Mouse (Mus musculus) stomach, postnatal 0 days (tissue): ENCODE data around the gene Dcbld1. TPM values are rescaled to one million over a fixed set of nuclear protein-coding genes. Genes with fewer than 3 reads are reported as not detected.
A peak's percentile ranks its signal among the peaks of the same experiment; 100 is the strongest.

ENCODE experiments used
- ATAC-seq: fragments of 200-750 bp; cut with Nextera tagmentation; 2 replicates; pipeline ENCODE4 v1.8.0; 2017; ENCODE audit not compliant: low FRiP score, low TSS enrichment
- DNase-seq: peaks from one replicate; pipeline ENCODE4 v3.0.0-alpha.2; 2016; ENCODE audit warnings: low spot score
- H3K27ac ChIP-seq: fragments of 300-500 bp; sonication (generic); replicated peaks from 2 replicates; pipeline ENCODE4 v1.5.1; 2014; ENCODE audit warnings: mild to moderate bottlenecking, control low read depth
- H3K27me3 ChIP-seq: fragments of 300-500 bp; sonication (generic); 2 replicates; pipeline ENCODE4 v1.6.1; 2014; ENCODE audit warnings: low read length; ENCODE audit not compliant: control insufficient read depth, insufficient read depth
- H3K36me3 ChIP-seq: fragments of 300-500 bp; sonication (generic); 2 replicates; pipeline ENCODE4 v1.6.1; 2014; ENCODE audit warnings: low read length, mixed read lengths; ENCODE audit not compliant: control insufficient read depth, insufficient read depth
- H3K4me1 ChIP-seq: fragments of 300-500 bp; sonication (generic); replicated peaks from 2 replicates; pipeline ENCODE4 v1.6.1; 2014; ENCODE audit warnings: antibody characterized with exemption; ENCODE audit not compliant: control insufficient read depth, insufficient read depth
- H3K4me2 ChIP-seq: fragments of 300-500 bp; sonication (generic); replicated peaks from 2 replicates; pipeline ENCODE4 v1.6.1; 2014; ENCODE audit warnings: low read depth, mild to moderate bottlenecking, control low read depth, moderate library complexity
- H3K4me3 ChIP-seq: fragments of 300-500 bp; sonication (generic); 2 replicates; pipeline ENCODE4 v1.5.1; 2014; ENCODE audit warnings: low read depth, low read length, control low read depth
- H3K9ac ChIP-seq: fragments of 300-500 bp; sonication (generic); 2 replicates; pipeline ENCODE4 v1.6.1; 2014; ENCODE audit warnings: mild to moderate bottlenecking, low read length, control low read depth, mixed read lengths
- H3K9me3 ChIP-seq: fragments of 300-500 bp; sonication (generic); 2 replicates; pipeline ENCODE4 v1.6.1; 2016; ENCODE audit warnings: low read length; ENCODE audit not compliant: control insufficient read depth
- CTCF ChIP-seq: IDR thresholded peaks from 2 replicates; pipeline ENCODE4 v1.5.1; 2016; ENCODE audit warnings: antibody characterized with exemption, low read depth, mild to moderate bottlenecking, moderate library complexity
- EP300 ChIP-seq: optimal IDR thresholded peaks from 2 replicates; pipeline ENCODE3; 2016; ENCODE audit warnings: antibody characterized with exemption
- WGBS: fragments of 180-500 bp; shearing (Covaris S2); extraction: QIAGEN DNeasy Blood & Tissue Kit; methylation state at CpG from one replicate; pipeline ENCODE4 v1.1.7; 2014; 5-methylcytosine and 5-hydroxymethylcytosine counted together
- polyA plus RNA-seq: library from polyadenylated mRNA; unstranded; fragments of >200 nt; fragmentation: Nextera tagmentation; extraction: Ambion mirVana; gene quantifications from 2 replicates; pipeline ENCODE4 v1.2.1, GENCODE M21; 2015

Dcbld1 gene
- polyA plus RNA-seq, 1 experiment from 2014 or later: 16.6 TPM

GRCm38 (mm10) chr10:52278011-52278434 lies 44.6 kb downstream of the Dcbld1 start:
- no peak overlapping the region for H3K4me3 ChIP-seq
- H3K36me3 ChIP-seq: no peaks in the 10 kb centered on the region
- no peaks in the 10 kb centered on the region for H3K27me3 ChIP-seq
- H3K4me2 ChIP-seq: no peak overlapping the region
- H3K4me1 ChIP-seq: no peaks in the 10 kb centered on the region
- DNase-seq: peak; percentile 80
- 49% methylated on average over 9 of the region's 9 CpGs for WGBS
- peak overlapping the region; percentile 61 for H3K27ac ChIP-seq
- no peak for TF ChIP-seq CTCF
- TF ChIP-seq EP300: no peak
- ATAC-seq: peak; percentile 85
- H3K9me3 ChIP-seq: no peaks in the 10 kb centered on the region
- H3K9ac ChIP-seq: no peak overlapping the region

GRCm38 (mm10) chr10:52278866-52279265 lies 45.4 kb downstream of the Dcbld1 start:
- no peaks in the 10 kb centered on the region for H3K36me3 ChIP-seq
- no peaks in the 10 kb centered on the region for H3K4me1 ChIP-seq
- DNase-seq (no peak), ATAC-seq (no peak)
- H3K4me3 ChIP-seq: no peak overlapping the region
- no peaks in the 10 kb centered on the region for H3K27me3 ChIP-seq
- no peak overlapping the region; the same call in 1 of the 2 replicates for H3K27ac ChIP-seq
- H3K9ac ChIP-seq: no peak overlapping the region
- 69% methylated on average over 3 of the region's 3 CpGs for WGBS
- TF ChIP-seq EP300: no peak
- no peak for TF ChIP-seq CTCF
- H3K9me3 ChIP-seq: no peaks in the 10 kb centered on the region
- no peak overlapping the region for H3K4me2 ChIP-seq

- 68% methylated on average over 4 of the region's 4 CpGs for WGBS
- H3K4me2 ChIP-seq: no peak overlapping the region
- TF ChIP-seq EP300: no peak
- no peak for TF ChIP-seq CTCF
- ATAC-seq (no peak), DNase-seq (no peak)
- H3K36me3 ChIP-seq: no peaks in the 10 kb centered on the region
- H3K9me3 ChIP-seq: no peaks in the 10 kb centered on the region
- no peaks in the 10 kb centered on the region for H3K4me1 ChIP-seq
- H3K27ac ChIP-seq: 0 out of 2 replicates have a peak overlapping the region, but pooled peaks have one; percentile 35
- H3K4me3 ChIP-seq: no peak overlapping the region
- no peak overlapping the region for H3K9ac ChIP-seq
- H3K27me3 ChIP-seq: no peaks in the 10 kb centered on the region
Observed at GRCm38 (mm10) chr10:52279876-52280275, 46.5 kb downstream of the Dcbld1 start.

GRCm38 (mm10) chr10:52280623-52281022 lies 47.2 kb downstream of the Dcbld1 start:
- DNase-seq: peak; percentile 67
- H3K27ac ChIP-seq: peak overlapping the region; percentile 35; the same call in 1 of the 2 replicates
- H3K4me3 ChIP-seq: no peak overlapping the region
- peak; percentile 78 for ATAC-seq
- no peaks in the 10 kb centered on the region for H3K4me1 ChIP-seq
- 65% methylated on average over 3 of the region's 3 CpGs for WGBS
- H3K27me3 ChIP-seq: no peaks in the 10 kb centered on the region
- no peaks in the 10 kb centered on the region for H3K9me3 ChIP-seq
- no peak overlapping the region for H3K9ac ChIP-seq
- H3K36me3 ChIP-seq: no peaks in the 10 kb centered on the region
- TF ChIP-seq CTCF: no peak
- no peak for TF ChIP-seq EP300
- no peak overlapping the region for H3K4me2 ChIP-seq

- 0 out of 2 replicates have a peak overlapping the region, but pooled peaks have one; percentile 25 for H3K27ac ChIP-seq
- H3K4me2 ChIP-seq: no peak overlapping the region
- TF ChIP-seq CTCF (no peak), EP300 (no peak)
- H3K4me3 ChIP-seq: no peak overlapping the region
- DNase-seq: no peak
- no peaks in the 10 kb centered on the region for H3K9me3 ChIP-seq
- H3K27me3 ChIP-seq: no peaks in the 10 kb centered on the region
- H3K9ac ChIP-seq: no peak overlapping the region
- no peaks in the 10 kb centered on the region for H3K36me3 ChIP-seq
- ATAC-seq: no peak
- H3K4me1 ChIP-seq: no peaks in the 10 kb centered on the region
Observed at GRCm38 (mm10) chr10:52281337-52281736, 47.9 kb downstream of the Dcbld1 start.

GRCm38 (mm10) chr10:52284578-52284977 lies 51.2 kb downstream of the Dcbld1 start:
- Histone ChIP-seq H3K27me3 (no peaks in the 10 kb centered on the region), H3K9me3 (no peaks in the 10 kb centered on the region), H3K36me3 (no peaks in the 10 kb centered on the region), H3K4me3 (no peak overlapping the region), H3K9ac (no peak overlapping the region), H3K4me1 (no peaks in the 10 kb centered on the region), H3K4me2 (no peak overlapping the region), H3K27ac (no peak overlapping the region)
- 61% methylated on average over 8 of the region's 8 CpGs for WGBS
- ATAC-seq (0 out of 2 replicates have a peak, but pooled peaks have one; percentile 38), DNase-seq (peak; percentile 43)
- TF ChIP-seq CTCF (no peak; the same call in 1 of the 2 replicates), EP300 (no peak)
